Mouse (Mus musculus): ENCODE results near the gene Robo3.

The Robo3 gene

DNA sequence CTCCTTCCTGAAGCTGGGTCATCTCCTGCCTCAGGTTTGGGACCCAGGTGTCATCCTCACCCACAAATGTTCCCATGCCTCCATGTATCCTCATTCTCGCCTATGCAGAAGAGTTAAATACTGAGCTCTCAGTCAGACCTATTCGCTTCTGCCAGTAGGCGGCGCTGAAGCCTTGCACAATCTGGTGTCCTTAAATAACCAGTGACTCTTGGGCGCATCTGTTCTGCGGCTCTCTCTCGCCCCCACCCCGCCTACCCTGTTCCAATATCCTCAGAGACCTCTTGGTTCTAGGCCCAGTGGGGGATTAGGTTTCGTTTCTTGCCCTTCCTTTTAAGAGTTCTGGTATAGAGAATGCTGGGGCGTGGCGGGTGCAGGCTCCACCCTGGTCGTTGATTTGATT is 2.5 kb downstream of the Robo3 start:
- peak; percentile 84 for DNase-seq (ENCODE audit: low read depth)

DNA sequence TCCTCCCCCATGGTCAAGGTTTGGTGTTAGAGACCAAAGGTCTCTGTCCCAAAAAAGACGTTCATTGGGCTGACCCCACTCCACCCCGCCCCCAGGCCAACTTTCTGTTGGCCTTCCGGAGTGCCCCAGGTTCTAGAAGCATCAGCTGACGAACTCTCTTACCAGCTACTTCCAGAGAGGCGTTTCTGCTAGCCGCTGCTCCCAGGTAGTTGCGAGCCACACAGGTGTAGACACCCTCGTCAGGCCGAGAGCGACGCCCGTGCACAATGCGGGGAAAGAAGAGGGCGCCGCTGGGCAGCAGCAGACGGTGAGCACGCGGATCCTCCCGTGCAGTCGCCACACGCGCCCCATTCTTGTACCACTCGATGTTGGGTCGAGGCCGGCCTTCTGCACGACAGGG is 3.7 kb downstream of the Robo3 start:
- no peak for DNase-seq (ENCODE audit: low read depth)

DNA sequence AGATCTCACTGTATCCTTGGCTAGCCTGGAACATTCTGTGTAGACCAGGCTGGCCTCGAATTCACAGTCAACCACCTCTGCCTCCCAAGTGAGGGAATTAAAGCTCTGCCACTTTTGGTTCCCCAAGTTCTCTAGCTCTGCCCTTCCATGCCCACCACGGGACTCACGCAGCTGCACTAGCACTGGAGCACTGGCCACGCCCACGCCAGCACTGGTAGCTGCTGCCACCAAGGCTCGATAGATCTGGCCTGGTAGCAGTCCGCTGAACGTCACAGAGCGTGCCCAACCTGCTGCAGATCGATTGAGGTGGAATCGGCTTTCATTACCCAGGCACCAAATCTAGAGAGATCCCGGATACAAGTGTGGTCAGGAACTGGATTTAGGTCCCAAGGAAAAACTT is 11.8 kb downstream of the Robo3 start:
- peak; percentile 35 for DNase-seq (ENCODE audit: low read depth)

DNA sequence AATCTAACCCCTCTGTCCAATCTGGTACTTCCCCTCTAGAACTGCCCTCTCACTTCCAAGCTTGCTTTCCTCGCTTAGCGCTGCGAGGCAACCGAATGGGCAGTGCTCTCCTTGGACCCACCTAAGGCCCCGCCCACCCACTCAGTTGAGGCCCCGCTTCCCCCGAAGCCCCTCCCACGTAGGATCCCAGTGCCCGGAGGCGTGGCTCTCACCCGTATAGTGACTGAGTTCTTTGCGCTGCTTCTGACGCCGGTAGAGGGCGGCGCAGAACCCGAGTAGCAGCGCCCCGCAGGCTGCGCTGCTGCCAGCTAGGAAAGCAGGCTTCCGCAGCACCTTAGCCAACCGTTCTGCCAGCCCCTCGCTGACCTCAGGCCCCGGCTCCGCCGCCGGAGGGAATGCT is 12.4 kb downstream of the Robo3 start:
- DNase-seq (ENCODE audit: low read depth) = peak; percentile 78

DNA sequence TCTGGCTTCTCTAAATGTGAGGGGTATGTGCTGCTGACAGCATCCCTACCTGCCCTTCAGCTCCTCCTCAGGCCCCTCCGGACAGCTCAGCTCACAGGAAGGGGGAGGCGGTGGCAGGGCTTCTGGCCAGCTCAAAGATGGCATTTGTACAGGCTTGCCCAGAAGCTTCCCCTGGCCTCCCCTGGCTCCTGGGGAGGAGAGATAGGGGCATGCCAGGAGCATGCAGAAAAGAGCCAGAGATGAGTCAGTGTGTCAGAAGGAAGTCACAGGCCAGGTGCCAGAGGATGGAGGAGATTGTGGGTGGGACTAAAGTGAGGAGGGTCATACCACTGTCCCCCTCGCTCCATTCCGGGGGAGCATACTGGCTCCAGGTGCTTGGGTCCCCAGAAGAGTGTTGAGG is 14.3 kb downstream of the Robo3 start:
- no peak for DNase-seq (ENCODE audit: low read depth)

DNA sequence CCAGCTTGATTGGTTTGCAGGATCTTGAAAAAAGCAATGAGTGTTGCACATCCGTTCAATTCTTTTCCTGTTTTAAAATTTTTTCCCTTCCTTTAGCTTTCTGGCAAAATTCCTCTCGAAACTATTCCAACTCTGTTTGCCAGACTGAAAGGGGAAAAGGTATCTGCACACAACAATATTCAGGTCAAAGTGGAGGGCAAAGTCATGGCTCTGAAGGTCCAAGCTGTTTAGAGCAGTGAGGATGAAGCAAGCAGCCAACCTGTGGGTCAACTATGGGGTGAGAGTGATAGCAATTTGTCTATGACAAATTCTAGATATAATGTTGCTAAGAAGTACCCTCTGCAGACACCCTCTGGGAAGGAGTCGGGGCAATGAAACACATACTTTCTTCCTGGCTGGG is 18.4 kb downstream of the Robo3 start:
- DNase-seq (ENCODE audit: low read depth) = no peak

DNA sequence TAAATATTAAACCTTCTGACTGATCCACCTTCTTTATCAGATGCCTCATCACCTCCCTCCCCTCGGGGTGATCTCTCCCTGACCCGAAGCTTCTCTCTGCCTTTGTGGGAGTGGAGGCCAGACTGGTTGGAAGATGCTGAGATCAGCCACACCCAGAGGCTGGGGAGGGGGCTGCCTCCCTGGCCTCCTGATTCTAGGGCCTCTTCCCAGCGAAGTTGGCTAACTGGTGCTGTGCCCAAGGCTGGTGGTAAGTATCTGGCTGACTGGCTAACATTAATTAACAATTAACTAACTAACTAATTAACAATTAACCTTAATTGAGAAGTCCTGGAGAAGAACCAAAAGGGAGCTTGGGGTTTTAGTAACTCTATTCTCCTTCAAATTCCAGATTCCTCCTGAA is 20.1 kb downstream of the Robo3 start:
- no peak for DNase-seq (ENCODE audit: low read depth)

DNA sequence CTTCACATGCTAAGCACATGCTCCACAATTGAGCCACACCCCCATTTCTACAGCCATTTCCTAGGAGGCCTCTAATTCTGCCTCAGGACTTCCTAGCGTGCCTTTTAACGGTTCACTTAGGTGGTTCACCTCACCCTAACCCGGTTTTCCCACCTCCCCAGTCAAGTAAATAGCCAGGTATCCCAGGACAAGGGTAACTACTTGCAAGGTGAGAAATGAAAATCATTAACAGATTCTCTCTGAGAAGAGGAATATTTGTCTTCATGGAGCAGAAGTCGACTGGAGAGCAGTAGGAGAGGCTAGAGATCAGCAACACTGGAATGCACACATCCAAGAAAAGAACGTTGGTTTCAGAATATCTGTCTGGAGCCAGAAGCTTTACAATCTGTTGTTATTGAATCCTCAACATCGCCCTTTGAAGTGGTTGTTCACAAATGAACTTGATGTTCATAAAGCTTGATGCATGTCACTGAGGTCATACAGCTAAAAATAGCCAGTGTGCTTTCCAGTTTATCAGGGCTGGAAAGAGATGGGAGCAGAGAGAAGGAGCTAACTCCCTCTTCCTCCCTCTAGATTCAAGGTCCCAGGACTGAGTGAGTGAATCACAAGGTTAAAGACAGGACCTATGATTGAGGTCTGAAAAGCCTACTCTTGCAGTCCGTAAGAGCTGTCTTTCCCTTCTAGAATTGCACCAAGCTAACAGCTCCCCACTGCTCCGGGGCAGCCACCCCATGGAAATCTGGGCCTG is 23.2 kb downstream of the Robo3 start:
- DNase-seq (ENCODE audit: low read depth) = no peak

DNA sequence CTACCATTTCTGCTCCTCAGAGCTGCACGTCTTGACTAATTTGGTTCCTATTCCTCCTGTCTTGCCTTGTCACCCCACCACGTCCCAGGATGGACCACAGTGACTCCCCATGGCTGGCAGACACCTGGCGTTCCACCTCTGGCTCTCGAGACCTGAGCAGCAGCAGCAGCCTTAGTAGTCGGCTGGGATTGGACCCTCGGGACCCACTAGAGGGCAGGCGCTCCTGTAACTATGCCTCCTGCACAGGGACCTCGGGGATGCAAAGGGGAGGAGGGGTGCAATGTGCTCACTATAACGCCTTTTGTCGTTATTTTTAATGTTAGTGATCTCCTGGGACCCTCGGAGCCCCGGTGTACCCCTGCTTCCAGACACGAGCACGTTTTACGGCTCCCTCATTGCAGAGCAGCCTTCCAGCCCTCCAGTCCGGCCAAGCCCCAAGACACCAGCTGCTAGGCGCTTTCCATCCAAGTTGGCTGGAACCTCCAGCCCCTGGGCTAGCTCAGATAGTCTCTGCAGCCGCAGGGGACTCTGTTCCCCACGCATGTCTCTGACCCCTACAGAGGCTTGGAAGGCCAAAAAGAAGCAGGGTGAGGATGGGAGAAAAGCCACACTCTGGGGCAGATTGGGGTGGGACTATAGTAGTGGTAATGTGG is 25.1 kb downstream of the Robo3 start:
- no peak for DNase-seq (ENCODE audit: low read depth)

DNA sequence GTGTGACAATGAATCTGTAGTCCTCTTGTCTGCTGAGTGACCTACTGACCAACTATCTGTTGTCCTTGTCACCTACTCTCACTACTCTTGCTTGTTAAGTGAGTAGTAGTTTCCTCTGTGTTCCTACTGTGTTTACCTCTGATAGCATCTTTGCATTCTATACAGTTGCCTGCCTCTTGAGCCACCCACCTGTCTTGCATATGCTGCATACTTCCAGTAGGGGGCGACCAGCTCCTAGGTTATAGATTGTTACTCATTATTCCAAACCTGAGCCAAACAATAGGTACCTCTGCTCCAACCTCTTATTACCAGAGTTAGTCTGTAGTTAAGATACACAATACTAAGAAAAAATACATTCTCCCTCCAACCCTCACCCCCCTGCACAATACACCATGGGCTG is 26.7 kb downstream of the Robo3 start:
- DNase-seq (ENCODE audit: low read depth) = peak; percentile 54

DNA sequence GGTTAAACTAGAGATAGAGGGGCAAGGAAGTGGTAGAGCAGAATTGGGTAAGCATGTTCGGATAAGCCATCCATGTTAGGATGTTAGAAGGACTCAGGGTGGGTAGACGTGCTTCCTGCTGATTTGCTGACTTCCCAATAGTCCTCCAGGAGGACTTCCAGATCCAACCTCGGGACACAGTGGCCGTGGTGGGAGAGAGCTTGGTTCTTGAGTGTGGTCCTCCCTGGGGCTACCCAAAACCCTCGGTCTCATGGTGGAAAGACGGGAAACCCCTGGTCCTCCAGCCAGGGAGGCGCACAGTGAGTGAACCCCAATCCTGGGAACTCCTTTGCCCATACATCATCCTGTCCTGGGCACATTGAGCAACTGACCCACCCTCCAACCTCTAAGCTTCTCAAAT is 30.0 kb downstream of the Robo3 start:
- no peak for DNase-seq (ENCODE audit: low read depth)

DNA sequence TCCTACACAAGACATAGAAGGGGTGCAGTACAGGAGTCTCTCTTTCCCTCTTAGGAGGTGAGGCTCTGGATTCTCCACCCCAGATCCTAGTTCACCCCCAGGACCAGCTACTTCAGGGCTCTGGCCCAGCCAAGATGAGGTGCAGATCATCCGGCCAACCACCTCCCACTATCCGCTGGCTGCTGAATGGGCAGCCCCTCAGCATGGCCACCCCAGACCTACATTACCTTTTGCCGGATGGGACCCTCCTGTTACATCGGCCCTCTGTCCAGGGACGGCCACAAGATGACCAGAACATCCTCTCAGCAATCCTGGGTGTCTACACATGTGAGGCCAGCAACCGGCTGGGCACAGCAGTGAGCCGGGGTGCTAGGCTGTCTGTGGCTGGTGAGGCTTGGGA is 30.5 kb downstream of the Robo3 start:
- DNase-seq (ENCODE audit: low read depth) = no peak

DNA sequence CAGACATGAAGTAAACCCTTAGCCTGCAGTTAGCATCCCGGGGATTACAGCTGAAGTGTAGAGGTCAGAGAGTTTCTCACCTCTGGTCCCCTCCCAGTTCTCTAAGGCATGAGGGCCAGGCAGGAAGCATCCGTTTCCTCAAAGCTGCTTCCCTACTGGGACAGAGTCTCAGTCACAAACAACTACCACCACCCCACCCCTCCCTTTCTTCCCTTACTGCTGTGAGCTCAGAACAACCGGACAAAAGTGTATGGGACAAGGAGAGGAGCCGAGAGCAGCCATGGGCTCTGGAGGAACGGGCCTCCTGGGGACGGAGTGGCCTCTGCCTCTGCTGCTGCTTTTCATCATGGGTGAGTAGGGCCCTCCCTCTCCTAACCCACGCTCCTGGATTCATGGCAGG is 31.2 kb downstream of the Robo3 start, which contains the start of gene Robo4:
Gene Robo4 (plus strand): TSS at position 96 of the 400 bp plus-strand sequence.
- DNase-seq (ENCODE audit: low read depth) = no peak

DNA sequence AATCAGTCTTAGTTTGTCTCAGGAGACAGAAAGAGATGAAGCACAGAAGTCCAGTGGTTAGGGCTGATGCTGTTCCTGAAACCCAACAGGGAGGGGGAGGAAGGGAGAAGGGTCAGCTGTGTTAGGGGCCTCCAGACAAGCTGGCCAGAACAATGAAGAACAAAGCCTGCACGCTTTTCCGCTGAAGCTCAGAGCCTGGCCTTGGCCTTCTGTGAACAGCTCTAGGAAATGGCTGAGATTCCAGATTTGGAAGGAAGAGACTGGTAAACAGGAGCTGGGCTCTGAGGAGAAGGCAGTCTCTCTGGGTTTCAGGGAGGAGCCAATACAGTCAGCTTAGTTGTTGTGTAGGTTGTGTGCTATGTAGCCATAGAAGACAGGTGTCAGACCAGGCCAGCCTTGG is 32.5 kb downstream of the Robo3 start:
- no peak for DNase-seq (ENCODE audit: low read depth)

DNA sequence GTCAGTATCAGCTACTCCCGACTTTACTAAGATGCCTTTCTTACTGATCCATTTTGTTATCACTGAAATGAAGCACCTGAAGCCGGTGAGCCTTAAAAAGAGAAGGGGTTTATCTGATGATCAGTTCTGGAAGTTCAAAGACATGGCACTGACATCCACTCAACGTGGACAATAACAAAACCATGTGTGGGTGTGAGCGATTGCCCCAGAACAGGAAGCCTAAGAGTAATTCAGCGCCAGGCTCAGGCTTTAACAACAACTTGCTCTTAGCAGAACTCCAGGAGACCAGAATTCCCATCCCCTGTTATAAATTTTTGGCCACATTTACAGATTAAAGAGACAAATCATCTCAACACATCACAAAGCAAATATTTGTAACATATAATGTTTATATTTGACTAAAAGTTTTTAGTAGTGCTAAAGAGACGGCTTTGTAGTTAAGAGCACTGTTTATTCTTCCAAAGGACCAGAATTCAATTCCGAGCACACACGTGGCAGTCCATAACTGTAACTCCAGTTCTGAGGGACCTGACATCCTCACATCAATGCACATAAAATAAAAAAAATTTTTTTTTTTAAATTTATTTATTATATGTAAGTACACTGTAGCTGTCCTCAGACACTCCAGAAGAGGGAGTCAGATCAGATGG is 39.4 kb downstream of the Robo3 start:
- no peak for DNase-seq (ENCODE audit: low read depth)

DNA sequence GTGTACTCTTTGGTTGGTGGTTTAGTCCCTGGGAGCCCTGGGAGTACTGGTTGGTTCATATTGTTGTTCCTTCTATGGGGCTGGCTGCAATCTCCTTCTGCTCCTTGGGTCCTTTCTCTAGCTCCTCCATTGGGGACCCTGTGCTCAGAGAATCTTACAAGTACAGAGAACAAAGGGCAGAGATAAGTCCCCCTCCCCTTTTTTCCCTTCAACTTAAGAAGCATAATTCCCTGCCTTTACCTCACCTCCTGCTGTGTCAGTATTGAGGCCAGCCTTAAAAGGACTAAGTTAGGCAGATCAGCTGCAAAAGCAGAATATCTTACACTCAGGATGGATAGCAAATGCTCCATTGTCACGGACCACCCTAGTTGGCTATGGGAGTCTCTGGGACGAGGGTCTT is 41.0 kb downstream of the Robo3 start:
- no peak for DNase-seq (ENCODE audit: low read depth)

DNA sequence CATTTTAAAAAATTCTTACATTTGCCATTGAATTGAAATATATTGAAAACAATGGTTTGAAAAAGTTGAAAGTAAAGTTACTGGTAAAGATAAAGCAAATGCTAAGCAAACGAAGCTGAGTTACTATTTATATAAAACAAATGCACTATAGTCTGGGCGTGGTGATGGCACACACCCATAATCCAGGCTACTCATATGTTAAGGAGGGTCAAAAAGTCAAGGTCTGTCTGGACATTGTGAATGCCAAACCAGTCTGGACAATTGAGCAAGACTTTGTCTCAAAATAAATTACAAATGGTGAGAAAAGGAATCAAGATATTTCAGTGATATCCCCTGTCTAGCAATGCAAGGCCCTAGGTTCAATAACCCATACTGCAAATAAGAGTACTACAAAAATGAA is 42.2 kb downstream of the Robo3 start:
- DNase-seq (ENCODE audit: low read depth) = no peak

DNA sequence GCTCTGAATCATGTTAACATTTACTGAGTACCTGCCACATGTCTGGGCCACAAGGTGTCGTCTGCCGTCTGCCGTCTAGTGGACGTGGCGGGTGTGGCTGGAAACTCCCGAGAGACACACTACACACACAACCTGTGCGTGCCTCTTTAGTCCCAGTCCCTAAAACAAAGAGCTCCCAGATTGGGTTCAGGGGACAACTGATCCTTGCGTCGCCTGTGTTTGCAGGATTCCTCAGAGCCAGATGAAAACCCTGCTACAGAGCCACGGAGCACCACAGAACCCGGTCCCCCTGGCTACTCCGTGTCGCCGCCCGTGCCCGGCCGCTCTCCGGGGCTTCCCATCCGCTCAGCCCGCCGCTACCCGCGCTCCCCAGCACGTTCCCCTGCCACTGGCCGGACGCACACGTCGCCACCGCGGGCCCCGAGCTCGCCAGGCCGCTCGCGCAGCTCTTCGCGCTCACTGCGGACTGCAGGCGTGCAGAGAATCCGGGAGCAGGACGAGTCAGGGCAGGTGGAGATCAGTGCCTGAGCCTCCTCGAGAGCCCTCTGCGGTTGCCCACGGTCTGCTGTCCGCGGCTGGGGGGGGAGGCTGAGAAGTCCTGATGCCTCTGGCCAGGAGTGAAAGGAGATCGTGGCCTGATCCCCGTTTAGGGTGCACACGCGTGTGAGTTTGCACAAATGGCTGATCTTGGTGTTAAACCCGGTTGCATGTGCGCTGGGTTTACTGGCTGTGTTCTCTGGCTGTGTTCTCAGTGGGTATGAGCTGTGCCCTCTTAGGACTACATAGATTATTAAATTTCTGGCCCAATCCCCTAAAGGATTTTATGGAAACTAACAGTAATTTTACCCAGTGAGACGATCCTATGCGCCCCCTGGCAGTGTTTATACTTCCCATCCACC is 48.5 kb downstream of the Robo3 start:
- DNase-seq (ENCODE audit: low read depth) = peak; percentile 7

DNA sequence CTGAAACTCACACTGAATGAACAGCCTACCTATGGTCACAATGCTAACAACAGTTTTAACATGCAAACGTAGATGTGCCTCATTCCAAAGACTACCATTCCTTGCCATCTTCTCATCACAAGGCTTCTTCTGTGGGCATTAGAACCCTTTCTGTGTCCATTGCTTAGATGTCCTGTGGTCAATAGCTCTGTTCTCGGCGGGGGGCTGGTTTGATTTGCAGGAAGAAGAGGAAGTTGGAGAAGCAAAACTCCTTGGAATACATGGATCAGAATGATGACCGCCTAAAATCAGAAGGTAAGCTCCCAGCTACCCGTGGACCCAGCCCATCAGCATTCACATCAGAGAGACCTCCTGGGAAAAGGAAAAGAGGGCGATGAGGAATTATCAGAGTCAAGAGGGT is 49.9 kb downstream of the Robo3 start:
- DNase-seq (ENCODE audit: low read depth) = no peak

DNA sequence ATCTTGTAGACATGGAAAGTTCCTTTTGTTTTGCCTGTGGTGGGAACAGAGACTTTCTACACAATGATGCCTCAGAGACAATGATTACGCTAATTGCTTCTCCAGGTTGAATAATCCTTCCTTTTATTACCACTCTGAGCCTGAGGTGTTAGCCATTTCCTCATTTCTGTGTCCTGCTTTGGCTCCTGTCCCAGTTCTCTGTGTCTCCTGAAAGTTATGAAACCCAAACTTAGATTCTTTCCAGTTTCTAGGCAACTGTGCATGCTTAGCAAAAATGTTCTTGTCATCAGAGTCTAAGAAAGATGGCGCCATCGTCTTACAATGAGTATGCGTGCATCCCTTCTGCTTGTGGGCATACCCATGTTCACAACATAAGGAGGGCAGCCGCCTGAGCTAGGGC is 57.3 kb downstream of the Robo3 start:
- no peak for DNase-seq (ENCODE audit: low read depth)

DNA sequence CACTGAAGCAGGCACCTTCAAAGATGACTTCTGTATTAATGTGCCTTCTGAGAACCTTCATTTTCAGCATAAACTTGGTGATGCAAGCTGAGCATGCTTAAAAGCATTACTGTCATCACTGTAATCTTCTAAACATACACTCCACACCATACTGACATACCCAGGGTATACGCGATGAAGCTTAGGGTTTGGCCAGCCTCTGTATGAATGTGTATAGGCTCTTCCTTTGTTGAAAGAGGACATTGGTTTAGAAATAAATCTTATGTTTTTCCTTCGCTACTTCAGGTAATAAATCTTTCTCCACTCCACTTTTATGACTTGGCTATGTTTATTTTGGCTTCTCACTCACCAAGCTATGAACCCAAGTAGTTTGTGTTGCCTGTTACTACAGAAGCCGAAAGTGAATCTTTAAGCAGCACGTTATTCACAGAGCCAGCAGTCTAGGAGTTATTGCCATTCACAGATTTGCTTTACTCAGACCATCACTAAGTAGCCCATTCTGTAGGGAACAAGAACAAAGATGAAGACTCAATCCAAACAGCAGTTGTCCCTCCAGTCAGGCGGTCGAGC is 61.7 kb downstream of the Robo3 start:
- DNase-seq (ENCODE audit: low read depth) = no peak

DNA sequence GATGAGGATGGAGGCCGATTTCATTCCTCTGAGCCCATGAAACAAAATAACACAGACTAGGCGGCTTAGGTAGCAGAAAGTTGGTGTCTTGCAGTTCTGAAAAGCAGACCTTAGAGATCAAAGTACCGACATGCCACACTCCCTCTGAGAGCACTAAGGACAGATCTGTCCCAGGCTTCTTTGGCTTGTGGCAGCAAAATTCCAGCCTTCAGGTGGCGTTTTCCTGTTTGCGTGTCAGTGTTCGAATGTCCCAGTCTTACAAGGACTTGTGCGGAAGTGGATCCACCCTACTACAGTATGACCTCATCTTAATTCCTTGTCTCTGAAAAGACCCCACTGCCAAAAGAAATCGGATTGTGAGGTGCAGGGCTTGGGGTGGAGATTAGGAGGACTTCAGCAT is 64.2 kb downstream of the Robo3 start:
- DNase-seq (ENCODE audit: low read depth) = no peak
